Mouse (Mus musculus) gastrocnemius, adult 8-10 months (tissue): ENCODE measurements at regions not wholly inside any gene's neighbourhood (a gene's known extent, or its start where the extent isn't known, plus 50 kb on each side); places are given as distances from the start of the nearest gene placed in this dataset.
"Not testable (repeated sequence)": the region's sequence is repeated elsewhere in the genome, so short reads cannot be mapped to it uniquely, and the experiment has no call there.

Experiments used
- DNase-seq, 2 experiments: peaks; one replicate each; pipeline ENCODE4 v3.0.0; 2022; ENCODE audit warnings: low spot score in 2 of 2

GRCm38 (mm10) chr15:32749971-32750370, 505.4 kb downstream of the Sema5a start:
- DNase-seq, result no peak

DNA sequence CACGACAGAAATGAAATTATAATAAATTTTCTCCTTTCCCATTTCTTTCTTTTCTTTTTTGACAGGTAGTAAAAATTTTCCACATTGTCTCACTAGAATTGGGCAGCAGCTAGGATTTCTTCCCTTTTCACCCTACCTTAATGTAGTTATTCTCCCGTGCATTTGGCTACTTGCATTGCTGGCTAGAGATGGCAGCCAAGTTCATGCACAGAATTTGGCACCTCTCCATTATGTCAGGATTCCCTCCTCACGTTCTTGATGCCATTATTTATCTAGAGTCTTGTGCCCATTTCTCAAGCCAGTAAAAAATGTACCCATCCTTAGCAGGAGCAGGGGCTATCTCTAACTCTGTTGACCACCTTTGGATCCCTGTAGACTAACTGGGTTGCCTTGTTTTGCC, 507.4 kb downstream of the Sema5a start:
- DNase-seq, result no peak

DNA sequence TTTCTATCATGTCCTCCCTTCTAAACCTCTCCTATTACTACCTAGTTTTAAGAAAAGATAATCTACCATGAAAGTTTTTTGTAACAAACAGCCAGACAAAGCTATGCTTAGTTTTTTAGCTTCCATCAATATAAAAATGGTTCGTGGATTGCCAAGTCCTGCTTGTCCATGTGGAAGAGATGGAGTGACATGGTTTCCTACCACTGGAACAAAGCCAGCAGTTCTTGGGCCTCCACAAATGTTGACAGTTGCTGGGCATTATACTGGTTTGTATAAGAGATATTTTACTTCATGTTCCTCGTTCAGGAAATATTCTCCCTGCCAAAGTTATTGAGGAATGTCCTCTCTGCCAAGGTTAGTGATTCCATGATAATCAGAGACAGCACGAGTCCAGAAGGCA, 515.5 kb downstream of the Sema5a start:
- DNase-seq, result no peak

DNA sequence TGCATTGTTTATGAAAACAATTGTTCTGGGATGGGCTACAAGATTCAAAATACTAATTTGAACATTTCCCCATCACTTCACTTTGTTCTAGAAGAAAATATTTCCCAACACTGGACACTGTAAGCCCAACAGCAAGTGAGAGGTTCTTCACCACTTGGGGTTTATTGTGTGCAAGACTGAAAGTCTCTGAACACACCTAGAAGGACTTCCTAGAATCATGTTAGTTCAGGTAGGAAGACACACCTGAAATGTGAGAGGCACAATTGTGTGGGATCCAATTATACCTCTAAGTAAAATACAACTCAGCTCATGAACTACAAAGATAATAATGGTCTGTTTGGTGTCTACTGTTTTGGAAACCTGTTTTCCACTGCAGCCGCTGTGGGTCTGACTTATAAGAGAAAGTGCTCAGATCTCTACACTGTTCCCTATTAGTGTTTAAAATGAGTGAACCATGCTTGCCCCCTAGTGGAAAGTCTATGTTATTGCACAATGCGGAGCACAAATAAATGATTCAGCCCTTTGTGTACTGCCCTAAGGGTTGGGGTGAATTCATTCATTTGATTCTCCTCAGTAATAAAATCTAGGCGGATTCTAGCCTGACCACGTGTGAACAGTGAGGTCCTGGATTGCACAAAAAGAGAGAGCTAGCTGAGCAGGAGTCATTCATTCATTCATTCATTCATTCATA, 521.5 kb downstream of the Sema5a start:
- no peak for DNase-seq

DNA sequence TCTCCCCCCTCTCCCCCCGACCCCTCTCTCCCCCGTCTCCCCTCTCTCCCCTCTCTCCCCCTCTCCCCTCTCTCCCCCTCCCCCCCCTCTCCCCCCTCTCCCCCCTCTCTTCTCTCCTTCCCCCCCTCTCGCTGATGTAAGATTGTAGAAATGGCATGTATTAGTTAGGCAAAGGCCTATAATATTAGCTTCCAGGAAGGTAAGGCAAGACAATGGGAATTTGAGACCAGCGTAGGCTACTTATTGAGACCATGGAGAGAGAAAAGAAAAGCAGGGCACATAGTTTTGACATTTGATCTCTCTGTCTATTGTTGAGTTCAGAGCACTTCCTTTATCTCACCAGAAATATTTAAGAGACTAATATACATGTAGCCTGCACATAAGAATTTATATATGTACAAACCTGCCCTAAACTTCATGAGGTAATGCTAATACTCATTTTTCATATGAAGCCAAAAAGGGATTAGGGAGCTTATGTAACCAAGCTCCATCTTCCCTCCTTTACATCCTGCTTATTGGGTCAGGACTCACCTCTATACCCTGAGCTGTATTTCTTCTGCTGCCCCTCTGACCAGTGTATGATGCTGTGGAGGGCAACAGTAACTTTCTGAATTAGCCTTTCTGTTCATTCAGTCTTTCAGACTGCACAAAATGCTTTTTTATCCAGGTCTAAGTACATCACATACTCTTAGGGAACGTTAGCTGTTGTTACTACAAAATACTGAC, 522.3 kb downstream of the Sema5a start:
- DNase-seq, result no peak

DNA sequence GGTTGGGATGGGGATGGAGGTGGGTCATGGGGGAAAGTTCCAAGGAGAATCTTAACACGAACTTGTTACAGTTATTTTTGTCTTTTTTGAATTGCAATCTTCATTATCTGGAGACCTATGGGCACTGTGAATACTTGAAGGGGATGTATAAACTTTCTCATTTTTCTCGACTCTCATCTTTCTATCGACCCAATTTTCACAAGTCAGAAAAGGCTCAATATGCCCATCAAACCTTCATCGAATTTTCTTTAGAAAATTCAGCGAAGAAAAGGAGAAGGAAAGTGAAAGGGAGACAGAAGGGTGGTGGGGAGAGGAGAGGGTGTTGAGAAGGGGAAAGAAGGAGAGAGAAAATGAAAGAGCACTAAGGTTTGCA, 533.6 kb downstream of the Sema5a start:
- not testable (repeated sequence) for DNase-seq

- DNase-seq, result peak; percentile 69 to 79
Measured at GRCm38 (mm10) chr15:32778599-32779273, 534.1 kb downstream of the Sema5a start.

DNA sequence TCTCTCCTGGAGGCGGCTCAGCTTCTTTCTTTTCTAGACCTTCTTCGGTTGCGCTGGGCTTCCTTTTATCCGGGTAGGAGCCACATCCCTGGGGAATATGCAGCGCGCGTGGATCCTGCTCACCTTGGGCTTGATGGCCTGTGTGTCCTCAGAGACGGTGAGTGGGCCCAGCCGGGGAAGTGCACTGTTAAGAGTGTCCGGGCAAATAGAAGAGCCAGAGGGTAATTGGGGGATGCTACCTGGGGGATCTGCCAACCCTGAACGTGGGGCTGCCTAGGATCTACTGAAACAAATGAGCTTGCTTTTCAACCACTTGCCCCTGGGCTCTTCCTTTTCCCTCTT, 534.6 kb downstream of the Sema5a start:
- DNase-seq, result not testable (repeated sequence)

DNA sequence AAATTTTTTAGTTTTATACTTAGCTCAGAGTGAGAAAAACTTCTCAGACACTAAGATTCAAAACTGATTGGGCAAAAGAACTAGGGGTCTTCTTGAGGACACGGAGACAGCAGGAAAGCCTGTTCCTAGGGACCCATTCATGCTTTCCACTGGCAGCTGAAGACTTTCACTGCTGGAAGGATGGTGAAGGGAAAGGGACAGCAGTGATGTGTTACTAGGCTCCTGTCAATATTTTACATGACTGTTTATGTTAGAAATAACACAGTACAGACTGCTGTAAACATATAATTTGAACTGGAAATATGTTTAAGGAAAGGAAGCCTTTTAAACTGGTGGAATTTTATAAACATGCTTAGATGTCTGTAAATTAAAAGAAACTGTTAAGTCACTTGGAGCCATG, 537.0 kb downstream of the Sema5a start:
- not testable (repeated sequence) for DNase-seq

GRCm38 (mm10) chr15:32799222-32799621, 554.6 kb downstream of the Sema5a start:
- DNase-seq, result no peak

GRCm38 (mm10) chr15:32810849-32811632, 566.4 kb downstream of the Sema5a start:
- DNase-seq, result no peak

GRCm38 (mm10) chr15:32839966-32840365, 595.4 kb downstream of the Sema5a start:
- DNase-seq, result no peak
